Mouse (Mus musculus): ENCODE results near the gene Coro2a. TPM values are rescaled to one million over a fixed set of nuclear protein-coding genes. Genes with fewer than 3 reads are reported as not detected.
"Not testable (repeated sequence)": the region's sequence is repeated elsewhere in the genome, so short reads cannot be mapped to it uniquely, and the experiment has no call there.

Gene Coro2a
- total RNA-seq, 2 experiments from 2014 or later: 37.9 to 39.9 TPM

- DNase-seq: no peak
- intact Hi-C loops (cut with DNase I): loop anchor here (2.0 kb wide), 1 partner anchor 39 kb away; no protein-coding TSS in a partner anchor
Observed at GRCm38 (mm10) chr4:46617408-46617807, 15.4 kb upstream of the Coro2a start.

DNA sequence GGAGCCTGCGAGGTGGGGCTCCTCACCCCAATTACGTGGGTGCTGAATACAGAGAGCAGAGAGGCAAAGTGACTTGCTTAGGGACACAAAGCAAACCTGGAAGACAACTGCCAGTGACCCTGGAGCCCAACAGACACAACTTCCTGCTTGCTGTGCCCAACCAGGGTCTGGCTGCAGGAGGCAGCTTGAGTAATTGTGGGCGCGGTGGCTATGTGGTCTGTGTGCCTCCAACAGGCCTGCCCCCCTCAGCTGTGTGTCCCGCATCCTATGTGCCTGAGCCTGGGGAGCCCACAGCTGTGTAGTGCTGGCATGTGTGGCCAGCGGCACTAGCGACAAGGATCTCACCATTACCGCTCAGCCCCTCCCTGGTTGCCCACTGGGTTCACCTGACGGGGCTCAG, 12.6 kb upstream of the Coro2a start:
- DNase-seq: no peak
- intact Hi-C loops (cut with DNase I): loop anchor here (5.0 kb wide), 1 partner anchor 423 kb away; no protein-coding TSS in a partner anchor

DNA sequence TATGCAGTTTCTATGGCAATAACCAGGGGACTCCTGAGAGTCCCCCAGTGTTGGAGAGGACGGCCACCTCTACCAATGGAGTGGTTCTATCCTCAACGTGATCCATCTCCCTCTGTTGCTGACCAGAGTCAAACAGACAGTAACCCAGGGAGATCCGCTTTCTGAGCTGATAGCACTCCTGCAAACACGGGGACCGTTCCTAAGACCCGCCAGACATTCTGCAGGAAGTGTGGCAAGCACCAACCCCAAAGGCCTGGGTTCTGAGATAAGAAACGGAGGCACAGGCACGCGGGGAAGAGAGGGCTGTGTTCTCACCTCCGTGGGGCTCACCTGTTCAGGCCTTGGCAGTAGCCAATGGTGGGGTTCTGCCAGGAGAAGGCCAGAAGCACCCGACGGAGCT, 11.6 kb upstream of the Coro2a start:
- DNase-seq: no peak
- intact Hi-C loops (cut with DNase I): loop anchor here (5.0 kb wide), 1 partner anchor 424 kb away; no protein-coding TSS in a partner anchor

DNA sequence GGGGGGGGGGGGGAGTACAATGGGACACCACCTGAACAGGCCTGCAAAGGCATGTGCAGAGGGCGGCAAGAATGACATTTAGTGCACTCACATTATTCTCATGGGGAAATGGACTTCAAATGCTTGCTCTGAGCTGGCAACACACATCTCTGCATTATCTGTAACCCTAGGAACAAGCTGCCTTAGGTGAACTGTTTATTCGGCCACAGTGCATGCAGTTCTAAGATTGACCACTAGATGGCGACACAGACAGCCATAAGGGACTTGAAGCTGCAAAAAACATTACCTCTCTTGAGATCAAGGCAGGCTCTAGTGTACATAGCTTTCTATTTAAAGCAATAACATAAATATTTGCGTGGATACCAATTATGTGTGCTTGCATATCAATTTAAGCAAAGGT, 9.2 kb upstream of the Coro2a start:
- peak; percentile 84 for DNase-seq
- intact Hi-C loops (cut with DNase I): loop anchor here (5.0 kb wide), 1 partner anchor 426 kb away; no protein-coding TSS in a partner anchor

DNA sequence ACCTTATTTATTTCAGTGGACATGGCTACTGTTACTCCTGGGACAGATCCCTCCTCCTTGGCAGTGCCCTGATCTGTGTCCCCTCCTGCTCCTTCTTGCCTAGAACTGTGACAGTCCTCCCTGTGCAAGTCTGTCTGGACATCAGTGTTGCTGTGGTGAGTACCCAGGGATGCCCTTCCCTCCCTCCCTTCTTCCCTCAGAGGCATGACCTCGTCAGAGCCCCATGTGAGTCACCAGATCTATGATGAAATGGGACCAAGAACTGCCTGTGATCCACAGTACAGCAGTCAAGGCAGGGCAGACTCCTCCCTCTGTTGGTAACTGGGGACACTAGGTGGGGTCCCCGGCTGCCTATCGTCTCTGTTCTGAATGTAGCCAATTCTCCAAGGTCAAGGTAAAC, 5.6 kb upstream of the Coro2a start:
- no peak for DNase-seq
- intact Hi-C loops (cut with DNase I): no loop called here

DNA sequence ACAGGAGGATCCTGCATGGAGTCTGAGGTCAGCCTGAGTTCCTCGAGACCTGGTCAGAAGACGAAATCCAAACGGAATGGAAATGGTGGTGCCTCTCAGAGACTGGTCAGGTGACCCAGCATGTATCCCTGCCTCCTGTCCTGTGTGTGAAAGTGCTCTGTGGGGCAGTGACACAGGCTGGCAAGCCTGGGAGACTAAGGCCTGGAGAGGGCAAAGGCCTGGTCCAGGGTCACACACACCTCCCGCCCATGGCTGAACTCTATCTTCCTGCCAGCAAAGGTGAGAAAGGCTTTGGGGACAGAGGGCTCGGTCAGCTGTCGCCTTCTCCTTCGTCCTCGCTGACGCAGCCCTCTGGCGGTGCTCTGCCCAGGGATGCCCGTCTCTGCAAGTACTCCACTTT, 3.4 kb upstream of the Coro2a start:
- DNase-seq: no peak
- intact Hi-C loops (cut with DNase I): no loop called here

GRCm38 (mm10) chr4:46602704-46603103, 702 bp upstream of the Coro2a start:
- DNase-seq: no peak

GRCm38 (mm10) chr4:46601258-46601843, 651 bp downstream of the Coro2a start:
- intact Hi-C loops (cut with DNase I): no loop called here
- peak; percentile 45 for DNase-seq

More at GRCm38 (mm10) chr4:46602704-46603103, 702 bp upstream of the Coro2a start:
- intact Hi-C loops (cut with DNase I): no loop called here

GRCm38 (mm10) chr4:46600473-46601257, 1.3 kb downstream of the Coro2a start:
- intact Hi-C loops (cut with DNase I): no loop called here
- peak; percentile 0 for DNase-seq

DNA sequence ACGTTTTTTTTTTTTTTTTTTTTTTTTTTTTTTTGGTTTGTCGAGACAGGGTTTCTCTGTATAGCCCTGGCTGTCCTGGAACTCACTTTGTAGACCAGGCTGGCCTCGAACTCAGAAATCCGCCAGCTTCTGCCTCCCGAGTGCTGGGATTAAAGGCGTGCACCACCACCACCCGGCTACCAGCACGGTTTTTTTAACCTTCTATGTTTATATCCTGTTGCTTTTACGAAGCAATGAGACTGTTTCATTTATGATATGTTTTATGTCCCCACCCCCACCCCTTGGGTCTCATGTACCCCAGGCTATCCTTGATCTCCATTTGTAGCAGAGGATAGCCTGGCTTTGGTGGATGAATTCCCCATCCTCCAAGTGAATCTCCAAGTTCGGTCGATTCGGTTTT, 2.4 kb downstream of the Coro2a start:
- intact Hi-C loops (cut with DNase I); DNase-seq: not testable (repeated sequence)

DNA sequence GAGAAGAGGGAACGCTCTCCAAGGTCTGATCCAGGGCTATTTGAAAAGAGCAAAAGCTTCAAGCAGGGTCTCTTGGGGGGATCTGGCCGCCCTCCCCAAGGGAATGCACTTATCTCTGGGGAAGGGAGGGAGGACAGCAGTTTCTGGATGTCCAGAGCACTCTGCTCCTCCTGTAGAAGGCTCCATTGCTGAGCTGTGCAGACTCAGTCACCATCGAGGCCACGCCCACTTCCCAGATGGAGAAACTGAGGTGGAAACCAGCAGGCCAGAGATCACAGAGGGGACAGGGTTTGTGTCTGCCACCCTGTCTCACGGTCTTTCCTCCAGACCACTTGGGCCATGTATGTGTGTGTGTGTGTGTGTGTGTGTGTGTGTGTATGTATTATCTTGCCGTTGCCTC, 3.0 kb downstream of the Coro2a start:
- intact Hi-C loops (cut with DNase I): no loop called here
- peak; percentile 4 for DNase-seq

GRCm38 (mm10) chr4:46598111-46598510, 3.9 kb downstream of the Coro2a start:
- DNase-seq: peak; percentile 0
- intact Hi-C loops (cut with DNase I): no loop called here

- intact Hi-C loops (cut with DNase I): no loop called here
- peak; percentile 3 for DNase-seq
Observed at GRCm38 (mm10) chr4:46597286-46597961, 4.6 kb downstream of the Coro2a start.

- DNase-seq: peak; percentile 51
- intact Hi-C loops (cut with DNase I): no loop called here
Observed at GRCm38 (mm10) chr4:46596398-46596797, 5.6 kb downstream of the Coro2a start.

- no peak for DNase-seq
Observed at GRCm38 (mm10) chr4:46594131-46594530, 7.9 kb downstream of the Coro2a start.

DNA sequence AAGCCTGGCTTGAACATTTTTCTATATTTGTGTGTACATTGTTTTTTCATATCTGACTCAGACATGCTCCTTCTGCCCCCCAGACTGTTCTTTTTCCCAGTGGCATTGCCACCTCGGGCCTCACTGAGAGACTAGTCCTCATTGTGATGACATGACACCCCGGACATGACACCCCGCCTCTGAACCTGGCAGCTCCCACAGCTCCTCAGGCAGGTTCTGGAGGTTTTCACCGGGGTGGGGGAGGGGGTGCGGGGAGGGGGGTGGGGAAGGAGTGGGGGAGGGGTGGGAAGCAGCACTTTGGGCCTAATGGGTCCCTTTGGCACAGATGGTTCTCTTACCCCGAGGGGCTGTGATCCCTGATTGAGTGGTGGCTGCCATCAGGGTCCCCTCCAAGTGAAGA, 8.5 kb downstream of the Coro2a start:
- no peak for DNase-seq
- intact Hi-C loops (cut with DNase I): no loop called here

More at GRCm38 (mm10) chr4:46594131-46594530, 7.9 kb downstream of the Coro2a start:
- intact Hi-C loops (cut with DNase I): no loop called here

GRCm38 (mm10) chr4:46591833-46592520, 10.0 kb downstream of the Coro2a start:
- intact Hi-C loops (cut with DNase I): no loop called here
- DNase-seq: no peak

- DNase-seq: no peak
- intact Hi-C loops (cut with DNase I): no loop called here
Observed at GRCm38 (mm10) chr4:46590810-46591209, 11.2 kb downstream of the Coro2a start.

DNA sequence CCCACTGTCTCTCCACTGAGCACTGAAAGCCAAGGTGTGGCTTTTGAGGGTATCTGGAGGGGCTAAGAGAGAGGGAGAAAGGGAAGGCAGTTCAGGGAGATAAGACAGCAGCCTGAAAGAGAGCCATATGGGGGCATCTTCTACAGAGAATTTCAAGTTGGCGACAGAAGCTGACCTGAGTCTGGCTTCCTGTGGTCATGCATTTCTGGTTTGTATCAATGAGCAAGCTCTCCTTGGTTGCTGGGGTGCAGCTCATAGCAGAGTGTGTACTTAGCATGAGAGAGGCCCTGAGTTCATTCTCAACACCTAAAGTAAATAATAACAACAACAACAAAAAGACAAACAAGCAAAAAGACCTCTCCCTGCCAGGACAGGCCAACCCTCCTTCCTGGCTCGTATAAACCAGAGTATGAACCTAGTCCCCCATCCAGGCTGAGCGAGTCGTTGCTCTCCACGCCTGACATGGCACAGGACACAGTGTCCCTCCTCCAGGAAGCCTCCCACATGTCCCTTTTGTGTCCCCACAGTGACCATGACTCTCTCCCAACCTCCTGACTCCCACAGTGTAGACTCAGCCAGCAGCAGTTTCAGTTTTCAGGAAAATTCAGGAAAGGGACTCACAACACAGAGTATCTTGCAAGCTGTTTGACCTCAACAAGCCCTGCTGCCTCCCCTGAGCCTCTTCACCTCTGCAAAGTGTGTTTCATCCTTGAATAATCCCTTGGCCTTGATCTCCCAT, 11.9 kb downstream of the Coro2a start:
- DNase-seq: no peak
- intact Hi-C loops (cut with DNase I): no loop called here

GRCm38 (mm10) chr4:46589151-46589550, 12.9 kb downstream of the Coro2a start:
- no peak for DNase-seq
- intact Hi-C loops (cut with DNase I): no loop called here
